Mouse (Mus musculus) MEL-GATA-1-ER (cell line): ENCODE results near the gene Stard3.
"Not testable (repeated sequence)": the region's sequence is repeated elsewhere in the genome, so short reads cannot be mapped to it uniquely, and the experiment has no call there.

Experiments
- DNase-seq: peaks from one replicate; pipeline ENCODE4 v3.0.0-alpha.2; 2012; ENCODE audit warnings: low read depth; ENCODE audit errors: extremely low read depth

The Stard3 gene

GRCm38 (mm10) chr11:98372406-98372805 lies 14.2 kb downstream of the Stard3 start:
- no peak for DNase-seq

DNA sequence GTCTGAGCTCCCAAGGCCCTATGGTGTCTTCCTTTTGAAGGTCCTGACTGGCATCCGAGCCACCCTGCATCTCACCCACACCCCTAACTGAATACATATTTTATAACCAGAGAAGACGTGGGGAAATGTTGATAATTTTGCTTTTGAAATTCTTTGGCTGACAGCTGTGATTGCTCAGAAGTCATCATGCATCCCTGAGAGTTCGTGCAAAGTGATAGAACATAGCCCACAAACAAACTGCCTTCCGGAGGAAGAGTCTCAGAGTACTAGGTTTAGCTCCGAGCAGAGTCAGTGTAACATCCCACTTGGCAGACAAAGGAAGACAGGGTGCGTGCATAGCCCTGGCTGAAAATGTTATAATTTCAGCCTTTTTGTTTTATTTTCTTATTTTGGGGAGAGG lies 15.1 kb downstream of the Stard3 start:
- no peak for DNase-seq

DNA sequence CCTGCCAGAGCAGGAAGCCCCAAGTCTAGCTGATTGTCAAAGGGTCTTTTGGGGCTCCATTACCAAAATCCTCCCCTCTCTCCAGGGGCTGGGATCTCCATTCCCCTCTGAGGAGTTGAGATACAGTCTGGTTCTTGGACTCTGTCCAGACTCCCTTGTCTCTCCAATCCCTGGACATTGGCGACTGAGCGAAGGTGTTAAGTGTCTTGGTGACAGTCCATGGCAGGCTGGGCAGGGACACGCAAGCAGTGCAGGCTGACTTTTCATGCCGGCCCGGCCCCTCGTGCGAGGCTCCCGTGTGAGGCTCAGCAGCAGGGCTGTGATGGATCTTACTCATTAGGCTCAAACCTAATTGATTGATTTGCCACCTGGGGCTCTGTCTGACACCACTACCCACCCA lies 16.1 kb downstream of the Stard3 start:
- no peak for DNase-seq

DNA sequence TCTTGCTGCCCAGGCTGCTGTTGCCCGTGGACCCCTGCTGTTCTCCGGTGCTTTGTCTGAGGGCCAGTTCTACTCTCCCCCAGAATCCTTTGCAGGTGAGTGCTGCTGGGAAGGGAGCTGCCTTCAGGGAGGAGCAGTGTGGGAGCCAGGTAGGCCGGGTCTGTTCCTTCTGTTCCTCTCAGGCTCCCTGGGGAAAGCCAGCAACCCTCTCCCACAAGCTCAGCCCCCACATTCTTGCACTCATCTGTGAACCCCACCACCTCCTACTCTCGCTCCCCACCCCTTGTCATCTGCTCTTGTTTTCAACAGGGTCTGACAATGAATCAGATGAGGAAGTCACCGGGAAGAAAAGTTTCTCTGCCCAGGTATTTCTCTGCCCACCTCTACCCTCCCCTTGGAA lies 18.6 kb downstream of the Stard3 start:
- no peak for DNase-seq

DNA sequence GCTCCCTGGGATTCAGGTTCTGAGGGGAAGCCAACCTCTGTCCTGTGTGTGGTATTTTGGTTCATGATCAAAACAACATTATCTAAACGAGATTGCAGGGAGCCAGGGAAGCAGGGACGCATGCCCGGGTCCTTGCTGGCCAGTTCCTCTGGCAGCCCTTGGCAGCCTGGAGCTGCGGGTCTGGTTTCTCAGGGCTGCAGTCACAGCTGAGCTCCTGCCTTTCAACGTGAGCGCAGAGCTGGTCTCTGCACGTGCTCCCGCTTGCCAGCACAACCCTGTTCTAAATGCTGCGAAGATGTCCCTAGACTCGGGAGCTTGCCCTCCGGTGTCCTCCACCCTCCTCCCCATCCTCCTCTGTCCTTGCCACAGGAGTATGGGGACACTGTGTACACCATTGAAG lies 19.6 kb downstream of the Stard3 start:
- DNase-seq = no peak

DNA sequence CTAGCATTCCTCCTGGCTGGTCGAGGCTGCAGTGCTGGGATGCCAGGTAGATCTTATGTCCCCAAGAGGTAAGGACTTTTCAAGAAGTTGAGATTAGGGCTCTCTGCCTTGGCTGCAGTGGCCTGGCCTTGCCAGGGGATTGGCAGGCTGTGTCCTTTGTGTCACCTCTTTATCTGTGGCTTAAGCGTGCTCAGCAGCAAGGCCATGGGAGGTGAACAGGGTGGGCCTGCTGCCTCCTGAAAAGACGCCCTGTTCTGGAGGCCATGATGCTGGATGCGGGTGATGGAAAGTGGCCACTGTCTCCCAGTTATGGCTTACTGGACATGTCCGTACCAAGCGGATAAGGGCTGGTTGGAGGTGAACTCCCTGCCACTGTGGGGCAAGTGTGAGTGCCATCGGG lies 21.2 kb downstream of the Stard3 start:
- no peak for DNase-seq

GRCm38 (mm10) chr11:98380106-98380505 lies 21.9 kb downstream of the Stard3 start:
- DNase-seq = no peak

- DNase-seq = no peak
Measured at GRCm38 (mm10) chr11:98381651-98382050, 23.5 kb downstream of the Stard3 start.

DNA sequence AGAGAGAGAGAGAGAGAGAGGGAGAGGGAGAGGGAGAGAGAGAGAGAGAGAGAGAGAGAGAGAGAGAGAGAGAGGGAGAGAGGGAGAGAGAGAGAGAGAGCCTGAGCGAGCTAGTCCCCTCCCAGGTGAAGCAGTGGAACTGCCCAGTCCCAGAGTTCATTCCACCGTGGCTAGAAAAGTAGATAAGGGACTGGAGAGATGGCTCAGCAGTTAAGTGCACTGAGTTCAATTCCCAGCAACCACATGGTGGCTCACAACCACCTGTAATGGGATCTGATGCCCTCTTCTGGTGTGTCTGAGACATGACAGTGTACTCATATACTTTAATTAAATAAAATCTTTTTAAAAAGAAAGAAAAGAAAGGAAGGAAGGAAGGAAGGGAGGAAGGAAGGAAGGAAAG lies 24.2 kb downstream of the Stard3 start:
- not testable (repeated sequence) for DNase-seq

DNA sequence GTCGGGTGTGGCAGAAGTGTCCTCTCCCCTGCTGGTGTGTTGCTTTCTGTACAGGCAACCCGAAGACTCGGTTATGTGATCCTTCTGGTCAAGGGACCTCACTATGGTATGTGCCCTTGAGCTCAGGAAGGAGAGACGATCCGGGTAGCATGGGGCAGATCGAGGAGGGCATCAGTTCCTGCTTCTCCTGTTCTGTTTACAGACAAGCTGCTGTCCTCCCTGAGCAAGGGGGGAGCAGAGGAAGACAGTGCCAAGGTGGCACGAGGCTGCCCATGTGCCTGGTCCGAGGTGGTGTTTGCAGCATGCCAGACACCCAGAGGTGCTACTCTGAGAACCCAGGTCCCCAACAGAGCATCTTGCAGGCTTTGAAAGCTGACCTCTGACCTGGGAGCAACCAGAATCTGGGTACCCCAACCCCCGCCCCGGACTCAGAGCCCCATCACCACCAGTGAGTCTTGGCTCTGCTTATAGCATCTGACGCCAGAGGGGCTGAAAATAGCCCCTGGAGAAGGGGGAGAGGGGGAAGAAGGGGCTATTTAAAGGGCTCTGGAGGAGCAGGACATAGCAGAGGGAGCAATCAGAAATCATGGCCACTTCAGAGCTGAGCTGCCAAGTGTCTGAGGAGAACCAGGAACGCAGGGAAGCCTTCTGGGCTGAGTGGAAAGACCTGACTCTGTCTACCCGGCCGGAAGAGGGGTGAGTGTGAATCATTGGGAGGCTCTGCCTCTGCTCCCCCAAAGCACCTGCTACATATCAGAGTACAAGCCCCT lies 25.3 kb downstream of the Stard3 start, which contains the start of gene Tcap:
Gene Tcap, plus strand, starts transcription at position 551 of the 770 bp plus-strand sequence.
- DNase-seq = no peak

GRCm38 (mm10) chr11:98384216-98384615 lies 26.0 kb downstream of the Stard3 start:
- no peak for DNase-seq

- no peak for DNase-seq
Measured at GRCm38 (mm10) chr11:98384721-98385637, 26.8 kb downstream of the Stard3 start.

- DNase-seq = no peak
Measured at GRCm38 (mm10) chr11:98385638-98386585, 27.7 kb downstream of the Stard3 start, which contains the start of gene Pnmt. Gene Pnmt (plus strand): TSS chr11:98386450.

- DNase-seq = no peak
Measured at GRCm38 (mm10) chr11:98386596-98386995, 28.4 kb downstream of the Stard3 start.

GRCm38 (mm10) chr11:98387056-98387577 lies 28.9 kb downstream of the Stard3 start:
- DNase-seq = no peak

GRCm38 (mm10) chr11:98388282-98388681 lies 30.1 kb downstream of the Stard3 start:
- no peak for DNase-seq

DNA sequence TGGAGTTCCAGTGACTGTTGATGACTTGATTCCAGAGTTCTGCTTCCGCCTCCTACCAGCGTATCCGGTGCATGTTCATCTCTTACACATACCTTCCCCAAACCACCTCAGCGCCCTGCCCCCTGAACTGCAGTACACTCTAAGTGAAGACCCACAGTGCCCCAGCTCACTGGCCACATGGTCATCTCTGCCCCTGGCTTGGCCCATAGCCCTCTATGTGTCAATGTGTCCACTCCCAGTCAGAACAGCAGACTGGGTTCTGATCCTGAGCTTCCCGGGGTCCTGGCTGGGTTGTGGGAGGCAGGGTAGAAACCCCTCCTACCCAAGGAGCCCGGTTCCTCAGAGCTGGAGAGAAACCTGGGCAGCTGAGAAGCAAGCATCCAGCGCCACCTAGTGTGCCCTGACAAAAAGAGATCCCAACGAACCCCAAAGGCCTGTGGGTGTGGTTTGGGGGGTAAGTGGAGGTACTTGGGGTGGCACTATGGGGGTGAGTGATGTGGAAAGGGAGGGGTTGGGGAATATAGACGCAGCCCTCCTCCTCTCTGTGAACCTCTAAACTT lies 31.1 kb downstream of the Stard3 start:
- DNase-seq = peak; percentile 33

DNA sequence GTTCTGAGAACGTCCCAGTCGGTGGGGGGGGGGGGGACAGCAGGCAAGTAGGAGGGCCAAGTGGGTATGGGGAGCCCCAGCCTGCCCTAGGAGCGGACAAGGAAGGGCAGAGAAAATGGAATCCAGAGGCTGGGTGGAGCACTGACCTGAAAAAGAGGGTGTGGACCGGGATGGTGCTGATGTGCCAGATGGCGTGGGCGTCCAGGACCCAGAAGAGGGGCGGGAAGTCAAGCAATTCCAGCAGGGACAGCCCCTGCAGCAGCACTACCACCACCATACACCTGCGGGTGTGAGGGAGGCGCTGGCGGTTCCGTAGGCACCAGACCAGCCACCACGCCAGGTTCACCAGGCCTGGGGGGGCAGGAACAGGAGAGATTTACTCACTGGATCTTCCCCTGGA lies 32.0 kb downstream of the Stard3 start:
- no peak for DNase-seq

DNA sequence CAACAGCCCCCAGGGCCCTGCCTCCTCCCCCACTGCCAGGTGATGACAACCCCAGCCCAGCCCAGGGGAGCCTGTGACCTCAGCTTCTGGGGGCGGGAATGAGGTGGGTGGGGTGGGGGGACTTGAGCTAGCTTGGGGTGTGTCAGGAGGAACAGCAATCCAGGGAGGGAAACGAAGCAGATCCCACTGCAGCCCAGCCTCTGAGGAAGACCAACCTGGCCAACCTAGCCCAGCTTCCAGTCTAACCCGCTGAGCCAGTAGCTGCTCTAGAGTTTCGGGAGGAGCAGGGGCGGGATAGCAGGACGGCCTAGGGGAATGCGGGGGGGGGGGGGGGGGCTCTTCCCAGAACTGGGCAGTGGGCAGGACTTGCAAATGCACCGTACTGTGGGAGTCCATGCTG lies 33.9 kb downstream of the Stard3 start:
- DNase-seq = no peak

DNA sequence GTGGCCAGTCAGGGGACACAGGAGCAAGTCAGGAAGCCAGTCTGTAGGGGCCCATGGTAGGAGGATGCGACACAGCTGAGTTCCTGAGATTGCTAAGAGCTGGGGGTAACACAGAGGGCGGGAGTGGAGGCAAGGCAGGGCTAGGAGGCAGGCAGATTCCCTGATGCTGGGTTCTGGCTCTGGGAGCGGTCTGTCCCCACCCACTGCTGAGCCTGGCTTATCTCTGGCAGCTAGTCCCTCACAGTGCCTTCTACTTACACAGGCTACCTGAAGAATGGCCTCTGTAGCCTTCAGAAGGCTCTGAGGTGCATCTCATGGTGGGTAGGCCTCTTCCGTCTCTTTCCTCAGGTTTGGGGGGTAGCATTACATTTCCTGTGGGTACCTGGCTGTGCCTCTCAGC lies 34.5 kb downstream of the Stard3 start:
- DNase-seq = peak; percentile 62

DNA sequence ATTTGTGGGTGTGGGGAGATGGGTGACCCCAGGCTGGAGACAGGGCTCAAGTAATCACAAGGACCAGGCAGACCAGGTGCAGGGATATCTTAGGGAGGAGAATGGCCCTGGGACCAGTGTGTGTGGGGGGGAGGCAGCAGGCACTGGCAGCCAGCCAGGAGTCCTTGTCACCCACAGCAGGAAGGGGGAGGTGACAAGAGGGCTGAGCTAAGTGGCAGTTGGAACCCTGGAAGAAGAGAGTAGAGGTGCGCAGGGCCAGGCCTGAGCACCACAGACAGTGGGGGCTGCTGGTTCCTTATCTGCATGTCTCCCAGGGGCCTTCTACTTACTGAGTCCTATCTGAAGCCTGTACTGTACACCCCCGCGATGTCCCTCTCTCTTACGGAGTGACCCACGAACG lies 35.1 kb downstream of the Stard3 start:
- DNase-seq = peak; percentile 80
